ENCODE assay signal across 12 mouse cellular contexts in genomic region chr2:28432811-28433210, GRCm38 (mm10). TPM values are rescaled to one million over a fixed set of nuclear protein-coding genes. Genes with fewer than 3 reads are reported as not detected.
DNase-seq lines count a peak whose midpoint lies in the region; ATAC-seq and TF ChIP-seq lines count a peak whose summit lies in the region.
"Had no signal": no experiment of that assay in that cellular context is flagged by ENCODE, and none has a peak within 500 bp of the region (broad histone marks: within the 10 kb centered on the region; RNA-seq: fewer than 3 reads in every experiment).

No protein-coding gene starts in this region.

- H3K36me3 ChIP-seq in kidney, adult 2 months (ENCODE audit: control insufficient read depth, insufficient read depth, low read length): no peaks in the 10 kb centered on the region
- no peaks in the 10 kb centered on the region for H3K36me3 ChIP-seq in hindbrain, embryonic 16.5 days (ENCODE audit: control insufficient read depth, insufficient read depth, low read length)
- H3K36me3 ChIP-seq: embryonic facial prominence, embryonic 12.5 days; limb, embryonic 15.5 days had no signal

- no peaks in the 10 kb centered on the region for H3K9me3 ChIP-seq in hindbrain, embryonic 16.5 days (ENCODE audit: control insufficient read depth, low read length)
- H3K9me3 ChIP-seq: embryonic facial prominence, embryonic 12.5 days; limb, embryonic 15.5 days had no signal

- no peak overlapping the region for H3K4me3 ChIP-seq in kidney, adult 2 months (ENCODE audit: insufficient read depth, low read depth, low read length)
- H3K4me3 ChIP-seq in hindbrain, embryonic 16.5 days (ENCODE audit: low read length): no peak overlapping the region
- H3K4me3 ChIP-seq: embryonic facial prominence, embryonic 12.5 days; limb, embryonic 15.5 days had no signal

- H3K27ac ChIP-seq in kidney, adult 2 months (ENCODE audit: insufficient read depth, low read depth, low read length): no peak overlapping the region
- H3K27ac ChIP-seq in hindbrain, embryonic 16.5 days (ENCODE audit: low read depth, low read length): no peak overlapping the region
- H3K27ac ChIP-seq: embryonic facial prominence, embryonic 12.5 days; limb, embryonic 15.5 days had no signal

- H3K4me1 ChIP-seq in kidney, adult 2 months (ENCODE audit: control insufficient read depth, insufficient read depth, low read length): no peaks in the 10 kb centered on the region
- H3K4me1 ChIP-seq in hindbrain, embryonic 16.5 days (ENCODE audit: control insufficient read depth, insufficient read depth, low read depth, low read length): no peaks in the 10 kb centered on the region

- no peak overlapping the region for H3K4me2 ChIP-seq in hindbrain, embryonic 16.5 days (ENCODE audit: low read length)
- H3K4me2 ChIP-seq: embryonic facial prominence, embryonic 12.5 days; limb, embryonic 15.5 days had no signal

- no peak for ATAC-seq in hindbrain, embryonic 16.5 days

- no peak for TF ChIP-seq POLR2A in kidney, adult 2 months (IDR thresholded peaks at IDR 0.05; ENCODE audit: low read depth, low read length)

- no peaks in the 10 kb centered on the region for H3K27me3 ChIP-seq in kidney, adult 2 months (replicated peaks; ENCODE audit: control insufficient read depth, insufficient read depth, low read length)
- H3K27me3 ChIP-seq in hindbrain, embryonic 16.5 days (replicated peaks; ENCODE audit: control insufficient read depth, insufficient read depth, low read length): no peaks in the 10 kb centered on the region
- H3K27me3 ChIP-seq: embryonic facial prominence, embryonic 12.5 days; limb, embryonic 15.5 days had no signal

- 0% methylated on average over 1 of the region's 1 CpGs for WGBS in kidney, adult 2 months
- WGBS in hindbrain, embryonic 16.5 days: 13% methylated on average over 1 of the region's 1 CpGs

- no peak for TF ChIP-seq CTCF in kidney, adult 2 months (conservative IDR thresholded peaks at IDR 0.05; ENCODE audit: insufficient read depth, insufficient read length, low read depth, low read length)

- DNase-seq in gastrocnemius, postnatal 10 days: peak; percentile 52
- no peak for DNase-seq in gastrocnemius, postnatal 25 days
- peak; percentile 95 for DNase-seq in R1 (ENCODE audit: low read depth, low spot score)
- DNase-seq in kidney, adult 2 months: peak; percentile 24
- peak; percentile 72 for DNase-seq in lung, postnatal 10 days
- no peak for DNase-seq in spleen, postnatal 4 days (ENCODE audit: low spot score in 2 of 2)
- no peak for DNase-seq in right cerebral cortex, postnatal 36 days (ENCODE audit: low spot score in 2 of 2)
- DNase-seq: heart, postnatal 36 days; layer of hippocampus, adult 9-11 months had no signal

- H3K9ac ChIP-seq in hindbrain, embryonic 16.5 days (ENCODE audit: low read depth, low read length): no peak overlapping the region
- H3K9ac ChIP-seq: embryonic facial prominence, embryonic 12.5 days; limb, embryonic 15.5 days had no signal

RNA-seq across cellular contexts. Expression of gene Ppp1r26, which starts 13.8 kb away (rescaled TPM):
- total RNA-seq in gastrocnemius, postnatal 10 days (2021): 1 to 10 TPM; 3.0 to 4.7 TPM
- total RNA-seq in gastrocnemius, postnatal 25 days (2021): 1 to 10 TPM; 2.0 to 2.4 TPM
- 4.2 and 4.9 TPM in 2 replicates for polyA plus RNA-seq in kidney, adult 2 months (2012; rRNA removed)
- polyA plus RNA-seq in hindbrain, embryonic 16.5 days (2015; fragmentation: Nextera tagmentation; extraction: Ambion mirVana): 14.5 and 17.4 TPM in 2 replicates

RNA-seq across cellular contexts. Expression of gene 1700007K13Rik, which starts 33.3 kb away (rescaled TPM):
- under 1 TPM in 1 of 2 experiments, not detected in 1; 0.34 TPM for total RNA-seq in gastrocnemius, postnatal 10 days (2021)
- total RNA-seq in gastrocnemius, postnatal 25 days (2021): not detected
- polyA plus RNA-seq in kidney, adult 2 months (2012; rRNA removed): 0.86 and 1.3 TPM in 2 replicates
- polyA plus RNA-seq in hindbrain, embryonic 16.5 days (2015; fragmentation: Nextera tagmentation; extraction: Ambion mirVana): 3.0 and 4.5 TPM in 2 replicates
- total RNA-seq: heart, postnatal 36 days had no signal

RNA-seq across cellular contexts. Expression of gene Mrps2, which starts 35.1 kb away (rescaled TPM):
- total RNA-seq in gastrocnemius, postnatal 10 days (2021): 10 to 100 TPM; 28.3 to 31.5 TPM
- 10 to 100 TPM; 25.1 to 25.8 TPM for total RNA-seq in gastrocnemius, postnatal 25 days (2021)
- polyA plus RNA-seq in kidney, adult 2 months (2012; rRNA removed): 65.7 and 72.7 TPM in 2 replicates
- 48.2 and 51.4 TPM in 2 replicates for polyA plus RNA-seq in hindbrain, embryonic 16.5 days (2015; fragmentation: Nextera tagmentation; extraction: Ambion mirVana)

Comparison
In these comparisons a context has a peak if more than half of its experiments do, and no peak if none do; other contexts are left out.
1. DNase-seq: peak in gastrocnemius, postnatal 10 days (single experiment), R1 (single experiment), kidney, adult 2 months (single experiment) and lung, postnatal 10 days (single experiment); none in gastrocnemius, postnatal 25 days (single experiment), spleen, postnatal 4 days (0 of 2) and right cerebral cortex, postnatal 36 days (0 of 2).